Mouse (Mus musculus) erythroblast, embryonic 14.5 days (primary cell): ENCODE results near the gene Ttll6.

Experiments
- GATA1 ChIP-seq: IDR thresholded peaks from 2 replicates; pipeline ENCODE4 v1.6.1; 2012; ENCODE audit warnings: low read length, inconsistent platforms, mixed read lengths
- TAL1 ChIP-seq: IDR thresholded peaks from 3 replicates; pipeline ENCODE4 v1.6.1; 2012; ENCODE audit warnings: low read length, inconsistent platforms, mixed read lengths

GRCm38 (mm10) chr11:96147471-96147870 lies 13.9 kb downstream of the Ttll6 start:
- TF ChIP-seq GATA1 (no peak), TAL1 (no peak)
